Mouse (Mus musculus) heart, adult 2 months (tissue): ENCODE results near the gene Cubn.

Experiments used
- CTCF ChIP-seq: fragments of 200-600 bp; IDR thresholded peaks from 2 replicates; pipeline ENCODE4 v1.8.1; 2022; ENCODE audit warnings: antibody characterized with exemption, mild to moderate bottlenecking, moderate library complexity
- POLR2A ChIP-seq: fragments of 200-500 bp; IDR thresholded peaks from 2 replicates; pipeline ENCODE4 v1.6.1; 2011; ENCODE audit warnings: mild to moderate bottlenecking, low read depth, low read length, control low read depth; ENCODE audit not compliant: insufficient read depth

DNA sequence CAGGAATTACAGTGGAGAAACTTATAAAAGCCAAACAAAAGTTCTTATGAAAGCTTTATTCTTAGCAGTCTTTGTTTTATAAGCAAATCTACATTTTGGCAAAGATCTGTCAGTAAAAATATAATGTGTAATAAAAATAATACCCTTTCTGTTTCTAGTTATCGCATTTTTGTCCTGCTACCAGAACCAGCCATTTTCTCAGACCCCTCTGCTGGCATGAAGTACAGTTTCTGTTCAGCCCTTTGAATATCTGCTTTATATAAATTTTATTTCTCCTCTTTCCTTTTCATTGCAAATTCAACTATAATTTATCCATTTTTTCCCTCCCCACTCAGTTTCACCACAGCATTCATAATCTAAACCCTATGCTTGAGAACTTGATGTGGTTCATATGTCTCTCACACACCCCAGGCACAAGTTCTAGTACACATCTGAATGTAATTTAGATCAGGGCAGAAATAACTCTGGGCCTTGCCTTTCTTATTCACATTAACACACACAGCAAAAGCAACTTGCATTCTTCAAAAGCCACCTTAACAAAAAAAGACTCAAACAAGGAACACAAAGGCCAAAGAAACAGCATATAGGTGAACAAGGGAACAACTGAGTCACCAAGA lies 139.4 kb downstream of the Cubn start:
- TF ChIP-seq CTCF (no peak), POLR2A (no peak)
